Mouse (Mus musculus): ENCODE results near the gene Golgb1.

DNA sequence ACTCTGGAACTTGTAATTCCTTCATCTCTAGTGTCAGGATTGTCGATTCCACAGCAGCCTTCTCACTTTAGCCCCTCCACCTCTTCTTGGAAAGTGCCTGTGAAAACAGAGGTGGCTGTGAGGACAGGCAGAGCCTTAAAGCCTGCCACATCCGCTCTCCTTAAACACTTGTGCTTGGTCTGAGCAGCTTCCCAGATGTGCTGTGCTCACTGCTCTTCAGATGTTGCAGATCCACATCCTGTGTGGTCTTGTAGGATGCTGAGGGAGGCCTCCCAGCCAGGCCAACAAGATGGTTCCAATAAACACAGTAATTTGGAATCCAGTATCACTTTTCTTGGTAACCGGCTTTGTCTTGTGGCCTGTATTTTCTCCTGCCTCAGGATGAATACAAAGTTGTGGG, 57.0 kb downstream of the Golgb1 start:
- TF ChIP-seq MAFK (IDR thresholded peaks at IDR 0.05; ENCODE audit: borderline replicate concordance, low read depth, low read length) (no peak), ZC3H11A (IDR thresholded peaks at IDR 0.05; ENCODE audit: low read depth, low read length) (no peak), NRF1 (IDR thresholded peaks at IDR 0.05; ENCODE audit: insufficient read depth, low read depth, low read length, poor library complexity, severe bottlenecking) (no peak), GATA1 (IDR thresholded peaks at IDR 0.05; ENCODE audit: low read depth, low read length) (no peak)

Measured in MEL (cell line).